Mouse (Mus musculus): ENCODE data around the gene Sipa1l3.

DNA sequence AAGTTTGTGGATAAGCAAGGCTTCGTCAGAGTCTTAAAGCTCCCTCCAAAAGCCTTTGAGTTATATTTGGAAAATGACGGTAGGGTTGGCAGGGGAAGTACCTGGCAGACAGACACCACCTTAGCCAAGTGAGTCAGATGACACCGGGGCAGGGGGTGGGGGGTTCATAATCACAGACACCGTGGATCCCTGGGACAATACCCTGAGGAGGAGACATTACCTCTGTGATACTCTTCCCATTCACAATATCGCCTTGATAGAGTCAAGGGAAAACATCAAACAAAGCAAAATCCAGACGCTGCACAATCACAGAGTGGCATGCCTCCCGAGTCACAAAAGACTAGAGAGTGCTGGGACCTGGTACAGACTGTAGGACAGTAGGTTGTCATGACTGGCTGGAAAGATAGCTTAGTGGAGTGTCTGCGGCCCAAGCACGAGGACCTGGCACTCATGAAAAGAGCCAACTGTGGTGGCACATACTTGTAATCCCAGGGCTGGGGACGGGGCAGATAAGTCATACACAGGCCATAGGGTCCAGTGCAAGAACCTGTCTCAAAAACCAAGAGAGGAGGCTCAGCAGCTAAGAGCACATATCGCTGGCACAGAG, 85.4 kb downstream of the Sipa1l3 start:
- no peak for TF ChIP-seq CTCF (IDR thresholded peaks at IDR 0.05; ENCODE audit: low read depth)
- TF ChIP-seq EP300 (optimal IDR thresholded peaks at IDR 0.05): no peak

Data from stomach, postnatal 0 days (tissue).